Mouse (Mus musculus): ENCODE results near the gene Zswim5.

DNA sequence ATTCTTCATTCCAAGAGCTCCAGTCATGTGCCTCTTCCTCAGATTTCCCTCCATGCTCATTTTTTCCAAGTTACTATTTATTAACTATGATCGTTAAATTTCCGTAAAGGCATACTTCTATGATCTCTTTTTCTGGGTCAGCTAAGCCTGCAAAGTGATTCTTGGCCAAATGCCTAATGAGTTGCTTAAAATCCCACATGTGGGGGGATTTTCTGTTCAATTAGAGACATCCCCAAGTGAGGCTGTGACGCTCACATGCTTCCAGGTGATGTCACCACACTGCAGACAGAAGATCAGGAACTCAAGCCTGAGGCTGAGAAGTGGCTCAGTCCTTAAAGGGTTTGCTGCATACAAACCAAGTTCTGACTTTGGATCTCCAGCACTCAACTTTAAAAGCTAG is 27.3 kb upstream of the Zswim5 start:
- TF ChIP-seq CTCF (IDR thresholded peaks at IDR 0.05; ENCODE audit: insufficient read depth, low read length) (no peak), POLR2A (IDR thresholded peaks at IDR 0.05; ENCODE audit: borderline replicate concordance, extremely low read depth, low read depth, low read length) (no peak)

Measured in lung, adult 2 months (tissue).